Mouse (Mus musculus) forebrain, embryonic 11.5 days (tissue): ENCODE measurements around the gene 4921504E06Rik. TPM values are rescaled to one million over a fixed set of nuclear protein-coding genes. Genes with fewer than 3 reads are reported as not detected.

Experiments
- ATAC-seq: fragments of 200-750 bp; cut with Nextera tagmentation; replicated peaks from 2 replicates; pipeline ENCODE4 v1.8.0; 2017; ENCODE audit warnings: moderate TSS enrichment; ENCODE audit not compliant: low FRiP score
- DNase-seq: peaks from one replicate; pipeline ENCODE4 v3.0.0-alpha.2; 2017; ENCODE audit warnings: low spot score
- H3K27ac ChIP-seq: fragments of 300-500 bp; sonication (generic); 2 replicates; pipeline ENCODE4 v1.5.1; 2014; ENCODE audit warnings: low read depth, low read length
- H3K27me3 ChIP-seq: fragments of 300-500 bp; sonication (generic); 2 replicates; pipeline ENCODE4 v1.6.1; 2014; ENCODE audit warnings: mild to moderate bottlenecking, low read length, mixed read lengths; ENCODE audit not compliant: control insufficient read depth, insufficient read depth
- H3K36me3 ChIP-seq: fragments of 300-500 bp; sonication (generic); 2 replicates; pipeline ENCODE4 v1.6.1; 2014; ENCODE audit warnings: mild to moderate bottlenecking, low read length, moderate library complexity, mixed read lengths; ENCODE audit not compliant: control insufficient read depth, insufficient read depth
- H3K4me1 ChIP-seq: fragments of 300-500 bp; sonication (generic); replicated peaks from 2 replicates; pipeline ENCODE4 v1.6.1; 2014; ENCODE audit warnings: low read length, mixed read lengths; ENCODE audit not compliant: control insufficient read depth, insufficient read depth
- H3K4me2 ChIP-seq: fragments of 300-500 bp; sonication (generic); 2 replicates; pipeline ENCODE4 v1.6.1; 2014; ENCODE audit warnings: low read depth, mild to moderate bottlenecking, low read length, moderate library complexity, mixed read lengths; ENCODE audit not compliant: severe bottlenecking
- H3K4me3 ChIP-seq: fragments of 300-500 bp; sonication (generic); 2 replicates; pipeline ENCODE4 v1.5.1; 2014; ENCODE audit warnings: low read depth, low read length
- H3K9ac ChIP-seq: fragments of 300-500 bp; sonication (generic); 2 replicates; pipeline ENCODE4 v1.6.1; 2014; ENCODE audit warnings: low read length
- H3K9me3 ChIP-seq: fragments of 300-500 bp; sonication (generic); 2 replicates; pipeline ENCODE4 v1.6.1; 2016; ENCODE audit warnings: low read length, mixed read lengths; ENCODE audit not compliant: control insufficient read depth
- WGBS: fragments of 180-500 bp; shearing (Covaris S2); extraction: QIAGEN DNeasy Blood & Tissue Kit; methylation state at CpG from one replicate; pipeline ENCODE4 v1.1.7; 2014; 5-methylcytosine and 5-hydroxymethylcytosine counted together
- polyA plus RNA-seq: library from polyadenylated mRNA; unstranded; fragments of >200 nt; fragmentation: Nextera tagmentation; extraction: Ambion mirVana; gene quantifications from 2 replicates; pipeline ENCODE4 v1.2.1, GENCODE M21; 2014

Gene 4921504E06Rik
- polyA plus RNA-seq, 1 experiment from 2014 or later, result not detected

- no peaks in the 10 kb centered on the region for H3K36me3 ChIP-seq
- H3K9me3 ChIP-seq, result no peaks in the 10 kb centered on the region
- 2% methylated on average over 9 of the region's 9 CpGs for WGBS
- no peak for ATAC-seq
- H3K4me3 ChIP-seq, result no peak overlapping the region
- H3K4me2 ChIP-seq, result no peak overlapping the region
- H3K9ac ChIP-seq, result no peak overlapping the region
- H3K27ac ChIP-seq, result no peak overlapping the region
- H3K27me3 ChIP-seq, result peaks cover 81% of the 10 kb centered on the region
- DNase-seq, result no peak
- peaks cover 15% of the 10 kb centered on the region; the same call in 1 of the 2 replicates for H3K4me1 ChIP-seq
Measured at GRCm38 (mm10) chr2:19444346-19444745, 109.4 kb downstream of the 4921504E06Rik start.

- WGBS, result 1% methylated on average over 41 of the region's 41 CpGs
Measured at GRCm38 (mm10) chr2:19431614-19432323, 121.9 kb downstream of the 4921504E06Rik start.

GRCm38 (mm10) chr2:19431186-19431585 lies 122.5 kb downstream of the 4921504E06Rik start:
- peak; percentile 62 for DNase-seq
- H3K4me1 ChIP-seq, result 0 out of 2 replicates have a peak, but pooled peaks cover 7% of the 10 kb centered on the region
- peaks cover 72% of the 10 kb centered on the region for H3K27me3 ChIP-seq
- H3K4me2 ChIP-seq, result peak overlapping the region; percentile 45; the same call in 1 of the 2 replicates
- H3K27ac ChIP-seq, result no peak overlapping the region
- no peaks in the 10 kb centered on the region for H3K9me3 ChIP-seq
- H3K9ac ChIP-seq, result no peak overlapping the region
- H3K4me3 ChIP-seq, result peak overlapping the region; percentile 14; the same call in 1 of the 2 replicates
- under 1% methylated on average over 18 of the region's 18 CpGs for WGBS
- ATAC-seq, result peak; percentile 71
- H3K36me3 ChIP-seq, result no peaks in the 10 kb centered on the region

More at GRCm38 (mm10) chr2:19431614-19432323, 121.9 kb downstream of the 4921504E06Rik start:
- H3K4me1 ChIP-seq, result 0 out of 2 replicates have a peak, but pooled peaks cover 7% of the 10 kb centered on the region
- H3K36me3 ChIP-seq, result no peaks in the 10 kb centered on the region
- no peak overlapping the region for H3K9ac ChIP-seq
- no peak overlapping the region for H3K4me3 ChIP-seq
- H3K27me3 ChIP-seq, result peaks cover 69% of the 10 kb centered on the region
- H3K9me3 ChIP-seq, result no peaks in the 10 kb centered on the region
- H3K27ac ChIP-seq, result no peak overlapping the region
- DNase-seq (peak; percentile 61), ATAC-seq (peak; percentile 31)
- H3K4me2 ChIP-seq, result 0 out of 2 replicates have a peak overlapping the region, but pooled peaks have one; percentile 8

GRCm38 (mm10) chr2:19430746-19431145 lies 123.0 kb downstream of the 4921504E06Rik start:
- H3K27me3 ChIP-seq, result peaks cover 71% of the 10 kb centered on the region
- no peak overlapping the region for H3K27ac ChIP-seq
- ATAC-seq (0 out of 2 replicates have a peak, but pooled peaks have one; percentile 59), DNase-seq (peak; percentile 59)
- WGBS, result under 1% methylated on average over 33 of the region's 33 CpGs
- 0 out of 2 replicates have a peak, but pooled peaks cover 7% of the 10 kb centered on the region for H3K4me1 ChIP-seq
- no peak overlapping the region for H3K9ac ChIP-seq
- H3K36me3 ChIP-seq, result no peaks in the 10 kb centered on the region
- no peaks in the 10 kb centered on the region for H3K9me3 ChIP-seq
- peak overlapping the region; percentile 45 for H3K4me2 ChIP-seq
- H3K4me3 ChIP-seq, result peak overlapping the region; percentile 14; the same call in 1 of the 2 replicates

GRCm38 (mm10) chr2:19429691-19430690 lies 123.7 kb downstream of the 4921504E06Rik start:
- DNase-seq (no peak), ATAC-seq (no peak)
- Histone ChIP-seq H3K27ac (no peak overlapping the region), H3K4me1 (0 out of 2 replicates have a peak, but pooled peaks cover 7% of the 10 kb centered on the region), H3K36me3 (no peaks in the 10 kb centered on the region), H3K4me2 (no peak overlapping the region; the same call in 1 of the 2 replicates), H3K4me3 (no peak overlapping the region), H3K9ac (no peak overlapping the region), H3K27me3 (peaks cover 69% of the 10 kb centered on the region), H3K9me3 (no peaks in the 10 kb centered on the region)
- WGBS, result 3% methylated on average over 31 of the region's 31 CpGs

GRCm38 (mm10) chr2:19429031-19429430 lies 124.7 kb downstream of the 4921504E06Rik start:
- Histone ChIP-seq H3K4me3 (no peak overlapping the region), H3K4me2 (no peak overlapping the region), H3K27me3 (peaks cover 61% of the 10 kb centered on the region), H3K9me3 (no peaks in the 10 kb centered on the region), H3K27ac (no peak overlapping the region), H3K4me1 (0 out of 2 replicates have a peak, but pooled peaks cover 7% of the 10 kb centered on the region), H3K9ac (no peak overlapping the region), H3K36me3 (no peaks in the 10 kb centered on the region)
- DNase-seq (peak; percentile 80), ATAC-seq (no peak)
- WGBS, result 4% methylated on average over 10 of the region's 10 CpGs

- Histone ChIP-seq H3K4me2 (no peak overlapping the region), H3K27me3 (peaks cover 6% of the 10 kb centered on the region), H3K9me3 (no peaks in the 10 kb centered on the region), H3K36me3 (no peaks in the 10 kb centered on the region), H3K27ac (no peak overlapping the region), H3K9ac (no peak overlapping the region), H3K4me1 (no peaks in the 10 kb centered on the region), H3K4me3 (no peak overlapping the region)
- DNase-seq, result no peak
- no peak for ATAC-seq
- 72% methylated on average over 6 of the region's 6 CpGs for WGBS
Measured at GRCm38 (mm10) chr2:19423086-19423485, 130.6 kb downstream of the 4921504E06Rik start.

GRCm38 (mm10) chr2:19422226-19422625 lies 131.5 kb downstream of the 4921504E06Rik start:
- DNase-seq (no peak), ATAC-seq (no peak)
- H3K4me1 ChIP-seq, result no peaks in the 10 kb centered on the region
- no peaks in the 10 kb centered on the region for H3K9me3 ChIP-seq
- H3K9ac ChIP-seq, result no peak overlapping the region
- peaks cover 6% of the 10 kb centered on the region for H3K27me3 ChIP-seq
- no peak overlapping the region for H3K4me3 ChIP-seq
- H3K36me3 ChIP-seq, result no peaks in the 10 kb centered on the region
- H3K4me2 ChIP-seq, result no peak overlapping the region
- H3K27ac ChIP-seq, result no peak overlapping the region
